Mouse (Mus musculus) olfactory bulb, adult 2 months (tissue): ENCODE measurements around the gene Fsd1.

Experiments used
- CTCF ChIP-seq: fragments of 200-500 bp; IDR thresholded peaks from 2 replicates; pipeline ENCODE4 v1.5.1; 2012; ENCODE audit warnings: low read depth, mild to moderate bottlenecking, low read length, moderate library complexity; ENCODE audit not compliant: insufficient read depth
- POLR2A ChIP-seq: fragments of 200-500 bp; IDR thresholded peaks from 2 replicates; pipeline ENCODE4 v1.6.1; 2012; ENCODE audit warnings: mild to moderate bottlenecking, low read depth, low read length, moderate library complexity; ENCODE audit not compliant: insufficient read depth

GRCm38 (mm10) chr17:55969560-55969959, 16.7 kb upstream of the Fsd1 start:
- TF ChIP-seq CTCF (no peak), POLR2A (no peak)
